Mouse (Mus musculus) forebrain, embryonic 12.5 days (tissue): ENCODE measurements around the gene Slc26a1. TPM values are rescaled to one million over a fixed set of nuclear protein-coding genes. Genes with fewer than 3 reads are reported as not detected.

Experiments used
- ATAC-seq: fragments of 200-750 bp; cut with Nextera tagmentation; 2 replicates; pipeline ENCODE4 v1.8.0; 2017; ENCODE audit warnings: moderate TSS enrichment; ENCODE audit not compliant: low FRiP score
- H3K27ac ChIP-seq: fragments of 300-500 bp; sonication (generic); 2 replicates; pipeline ENCODE4 v1.5.1; 2016; ENCODE audit warnings: mild to moderate bottlenecking
- H3K27me3 ChIP-seq: fragments of 300-500 bp; sonication (generic); 2 replicates; pipeline ENCODE4 v1.6.1; 2016; ENCODE audit warnings: mild to moderate bottlenecking
- H3K36me3 ChIP-seq: fragments of 300-500 bp; sonication (generic); replicated peaks from 2 replicates; pipeline ENCODE4 v1.6.1; 2016; ENCODE audit warnings: mild to moderate bottlenecking
- H3K4me1 ChIP-seq: fragments of 300-500 bp; sonication (generic); 2 replicates; pipeline ENCODE4 v1.6.1; 2016
- H3K4me2 ChIP-seq: fragments of 300-500 bp; sonication (generic); 2 replicates; pipeline ENCODE4 v1.6.1; 2016; ENCODE audit warnings: mild to moderate bottlenecking, moderate library complexity
- H3K4me3 ChIP-seq: fragments of 300-500 bp; sonication (generic); replicated peaks from 2 replicates; pipeline ENCODE4 v1.5.1; 2016; ENCODE audit warnings: mild to moderate bottlenecking
- H3K9ac ChIP-seq: fragments of 300-500 bp; sonication (generic); 2 replicates; pipeline ENCODE4 v1.6.1; 2016; ENCODE audit warnings: mild to moderate bottlenecking
- H3K9me3 ChIP-seq: fragments of 300-500 bp; sonication (generic); 2 replicates; pipeline ENCODE4 v1.6.1; 2016
- WGBS: fragments of 180-500 bp; shearing (Covaris S2); methylation state at CpG from one replicate; pipeline ENCODE4 v1.1.7; 2016; 5-methylcytosine and 5-hydroxymethylcytosine counted together
- polyA plus RNA-seq: library from polyadenylated mRNA; unstranded; fragments of >200 nt; fragmentation: Nextera tagmentation; extraction: Ambion mirVana; gene quantifications from 2 replicates; pipeline ENCODE4 v1.2.1, GENCODE M21; 2016

Slc26a1 gene
- polyA plus RNA-seq, 1 experiment from 2014 or later = 1.2 TPM

DNA sequence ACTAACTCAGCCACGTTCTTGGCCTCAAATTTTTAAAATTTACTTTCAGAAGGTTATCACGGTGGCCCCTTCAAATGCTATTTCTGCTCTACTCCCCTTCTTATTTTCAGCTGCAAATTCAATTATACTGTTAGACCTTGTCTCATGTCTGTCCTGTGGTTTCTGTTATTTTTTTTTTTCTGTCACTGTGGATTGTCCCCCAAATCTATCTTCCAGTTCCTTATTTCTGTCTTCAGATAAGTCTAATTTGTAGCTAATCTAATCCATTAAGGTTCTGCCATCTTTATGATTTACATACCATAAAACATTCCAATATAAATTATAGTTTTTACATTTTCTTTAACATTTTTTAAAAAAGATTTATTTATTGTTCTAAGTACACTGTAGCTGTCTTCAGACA lies 8.0 kb downstream of the Slc26a1 start:
- WGBS = 85% methylated on average over 2 of the region's 2 CpGs
- Histone ChIP-seq H3K9ac (no peak overlapping the region), H3K4me3 (no peak overlapping the region), H3K9me3 (no peaks in the 10 kb centered on the region), H3K27ac (no peak overlapping the region), H3K36me3 (peaks cover 10% of the 10 kb centered on the region), H3K4me2 (no peak overlapping the region), H3K4me1 (peaks cover 16% of the 10 kb centered on the region), H3K27me3 (0 out of 2 replicates have a peak, but pooled peaks cover 4% of the 10 kb centered on the region)
- no peak for ATAC-seq

DNA sequence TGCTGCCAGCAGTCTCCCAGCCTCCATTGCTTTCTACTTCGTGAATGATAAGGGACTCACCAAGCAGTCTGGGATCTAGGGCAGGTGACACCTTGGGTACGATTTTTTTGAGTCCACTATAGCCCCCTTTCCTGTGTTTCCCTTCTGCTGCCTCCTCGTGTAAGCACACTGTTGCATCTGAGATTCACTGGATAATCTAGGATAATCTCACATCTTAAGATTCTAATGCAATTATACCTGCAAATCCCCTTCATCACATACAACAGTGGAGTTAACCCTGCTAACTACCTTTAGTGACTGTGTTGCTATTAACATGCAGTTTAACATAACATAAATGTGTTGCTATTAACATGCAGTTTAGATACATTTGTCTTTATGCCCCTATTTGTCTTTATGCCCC lies 10.3 kb downstream of the Slc26a1 start:
- Histone ChIP-seq H3K27me3 (0 out of 2 replicates have a peak, but pooled peaks cover 4% of the 10 kb centered on the region), H3K27ac (no peak overlapping the region), H3K36me3 (no peaks in the 10 kb centered on the region), H3K9ac (no peak overlapping the region), H3K9me3 (no peaks in the 10 kb centered on the region), H3K4me2 (no peak overlapping the region), H3K4me1 (peaks cover 20% of the 10 kb centered on the region), H3K4me3 (no peak overlapping the region)
- WGBS = 36% methylated on average over 3 of the region's 3 CpGs
- ATAC-seq = no peak

DNA sequence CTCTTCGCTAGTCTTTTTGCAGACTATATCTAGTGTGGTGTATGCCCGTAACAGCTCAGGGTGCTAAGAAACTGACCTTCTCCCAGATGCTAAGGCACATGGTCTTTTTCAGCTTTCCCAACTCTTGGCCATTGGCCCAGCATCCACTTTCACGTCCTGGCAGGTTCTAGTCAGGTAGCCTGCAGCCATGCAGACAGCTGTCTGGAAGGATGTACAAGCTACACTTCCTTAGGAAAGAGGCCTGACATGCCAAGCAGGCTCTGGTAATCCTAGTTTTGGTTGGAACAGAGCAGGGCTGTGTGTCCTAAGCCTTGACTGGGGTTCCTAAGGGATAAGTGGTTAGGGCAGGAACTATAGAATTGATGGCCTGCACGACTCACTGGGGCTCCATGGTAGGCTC lies 12.6 kb downstream of the Slc26a1 start:
- no peak for ATAC-seq
- H3K9ac ChIP-seq = no peak overlapping the region
- 0 out of 2 replicates have a peak, but pooled peaks cover 4% of the 10 kb centered on the region for H3K27me3 ChIP-seq
- 91% methylated on average over 4 of the region's 4 CpGs for WGBS
- H3K4me1 ChIP-seq = peaks cover 23% of the 10 kb centered on the region
- H3K27ac ChIP-seq = no peak overlapping the region
- no peak overlapping the region for H3K4me3 ChIP-seq
- no peaks in the 10 kb centered on the region for H3K36me3 ChIP-seq
- H3K9me3 ChIP-seq = no peaks in the 10 kb centered on the region
- H3K4me2 ChIP-seq = no peak overlapping the region

DNA sequence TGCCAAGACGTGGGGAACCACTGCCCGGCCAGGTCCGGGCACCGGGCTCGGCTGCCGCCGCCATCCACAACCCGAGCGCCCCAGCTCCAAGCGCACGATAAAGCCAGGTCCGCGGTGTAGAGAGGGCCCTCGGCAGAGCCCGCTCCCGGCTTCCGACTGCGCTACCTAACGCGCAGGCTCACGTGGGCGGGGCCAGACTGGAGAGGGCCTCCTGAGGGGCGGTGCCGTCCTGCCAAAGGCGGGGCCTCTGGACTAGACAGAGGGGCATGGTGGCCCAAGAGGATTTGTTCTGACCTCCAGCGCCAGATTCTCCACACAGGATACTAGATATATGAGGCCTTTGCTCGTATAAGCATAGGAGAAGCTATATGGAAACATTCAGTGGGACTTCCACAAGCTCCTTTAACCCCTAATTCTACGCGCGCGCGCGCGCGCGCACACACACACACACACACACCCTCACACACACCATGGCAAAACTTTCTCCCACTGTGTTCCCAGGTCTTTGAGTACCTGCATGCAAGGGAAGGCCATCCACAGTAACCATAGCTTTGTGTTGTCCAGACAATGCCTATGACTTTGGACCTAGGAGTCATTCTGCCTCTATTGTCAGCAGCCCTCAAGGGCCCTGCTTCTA lies 14.6 kb downstream of the Slc26a1 start:
- ATAC-seq = peak; percentile 100
- peak overlapping the region; percentile 79 for H3K4me2 ChIP-seq
- H3K4me3 ChIP-seq = peak overlapping the region; percentile 85
- 0 out of 2 replicates have a peak, but pooled peaks cover 4% of the 10 kb centered on the region for H3K27me3 ChIP-seq
- peaks cover 13% of the 10 kb centered on the region for H3K36me3 ChIP-seq
- 15% methylated on average over 36 of the region's 36 CpGs for WGBS
- no peaks in the 10 kb centered on the region for H3K9me3 ChIP-seq
- no peak overlapping the region for H3K27ac ChIP-seq
- peak overlapping the region; percentile 93 for H3K9ac ChIP-seq
- H3K4me1 ChIP-seq = peaks cover 23% of the 10 kb centered on the region

- H3K27ac ChIP-seq = no peak within 1 kb of the TSS
- H3K4me1 ChIP-seq = peaks cover 23% of the 10 kb centered on the region
- H3K36me3 ChIP-seq = peaks cover 21% of the 10 kb centered on the region
- H3K4me3 ChIP-seq = peak within 1 kb of the TSS; percentile 85
- H3K9ac ChIP-seq = peak within 1 kb of the TSS; percentile 93
- peak within 1 kb of the TSS; percentile 79 for H3K4me2 ChIP-seq
- H3K27me3 ChIP-seq = 0 out of 2 replicates have a peak, but pooled peaks cover 4% of the 10 kb centered on the region
- H3K9me3 ChIP-seq = no peaks in the 10 kb centered on the region
- 10% methylated on average over 24 of the region's 24 CpGs for WGBS
- ATAC-seq = peak; percentile 7; the same call in 1 of the 2 replicates
Observed at GRCm38 (mm10) chr5:108659698-108660631, 15.4 kb downstream of the Slc26a1 start, which contains the start of gene Idua. TSS of gene Idua (plus strand) at chr5:108660331.

GRCm38 (mm10) chr5:108658611-108659010 lies 16.8 kb downstream of the Slc26a1 start:
- peaks cover 35% of the 10 kb centered on the region for H3K36me3 ChIP-seq
- H3K4me3 ChIP-seq = no peak overlapping the region
- H3K9me3 ChIP-seq = no peaks in the 10 kb centered on the region
- 0 out of 2 replicates have a peak, but pooled peaks cover 4% of the 10 kb centered on the region for H3K27me3 ChIP-seq
- no peak overlapping the region for H3K27ac ChIP-seq
- H3K4me2 ChIP-seq = no peak overlapping the region
- peaks cover 23% of the 10 kb centered on the region for H3K4me1 ChIP-seq
- no peak overlapping the region for H3K9ac ChIP-seq
- ATAC-seq = no peak
- WGBS = 83% methylated on average over 1 of the region's 1 CpGs

GRCm38 (mm10) chr5:108657406-108657805 lies 18.0 kb downstream of the Slc26a1 start:
- H3K27ac ChIP-seq = no peak overlapping the region
- H3K4me1 ChIP-seq = peaks cover 23% of the 10 kb centered on the region
- no peak overlapping the region for H3K4me3 ChIP-seq
- ATAC-seq = no peak
- H3K27me3 ChIP-seq = no peaks in the 10 kb centered on the region
- H3K9ac ChIP-seq = no peak overlapping the region
- H3K9me3 ChIP-seq = no peaks in the 10 kb centered on the region
- H3K36me3 ChIP-seq = peaks cover 47% of the 10 kb centered on the region
- WGBS = 84% methylated on average over 5 of the region's 5 CpGs
- no peak overlapping the region for H3K4me2 ChIP-seq

DNA sequence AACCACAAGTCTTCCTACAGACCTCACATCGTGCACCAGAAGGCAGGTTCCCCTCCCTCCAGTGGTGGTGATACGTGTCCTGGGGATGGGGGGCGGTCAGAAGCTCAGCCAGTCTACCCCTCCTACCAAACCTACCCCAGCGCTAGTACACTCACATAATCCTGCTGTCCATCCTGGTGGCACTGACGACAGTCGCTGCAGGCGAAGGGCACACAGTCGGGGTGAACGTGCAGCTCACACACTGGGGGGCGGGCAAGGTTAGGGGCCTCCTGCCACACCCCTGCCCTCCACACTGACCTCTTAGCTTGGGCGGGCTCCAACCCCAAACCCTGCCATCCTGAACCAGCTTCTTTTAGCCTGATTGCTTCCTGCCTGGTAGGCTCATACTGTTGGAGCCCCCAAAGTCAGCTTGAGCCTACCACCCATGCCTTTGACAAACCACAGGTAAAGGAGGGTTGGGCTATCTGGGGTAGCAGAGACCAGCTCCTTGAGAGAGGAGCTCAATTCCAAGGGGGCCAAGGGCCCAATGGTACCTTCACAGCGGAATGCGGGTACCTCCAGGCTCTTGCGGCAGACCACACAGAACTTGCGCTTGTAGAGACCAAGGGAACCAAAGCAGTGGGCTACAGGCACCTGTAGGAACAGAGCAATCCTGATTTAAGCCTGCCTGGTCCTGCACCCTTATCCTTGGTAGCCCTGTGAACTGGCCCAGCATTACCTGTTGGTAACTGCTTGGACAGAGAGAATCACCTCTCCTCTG lies 19.3 kb downstream of the Slc26a1 start:
- H3K36me3 ChIP-seq = peaks cover 55% of the 10 kb centered on the region
- 89% methylated on average over 15 of the region's 15 CpGs for WGBS
- H3K4me3 ChIP-seq = no peak overlapping the region
- peaks cover 23% of the 10 kb centered on the region for H3K4me1 ChIP-seq
- no peak for ATAC-seq
- H3K9me3 ChIP-seq = no peaks in the 10 kb centered on the region
- no peak overlapping the region for H3K9ac ChIP-seq
- no peak overlapping the region for H3K4me2 ChIP-seq
- H3K27ac ChIP-seq = no peak overlapping the region
- H3K27me3 ChIP-seq = no peaks in the 10 kb centered on the region

GRCm38 (mm10) chr5:108655381-108655780 lies 20.0 kb downstream of the Slc26a1 start:
- ATAC-seq = no peak
- H3K27me3 ChIP-seq = no peaks in the 10 kb centered on the region
- H3K4me3 ChIP-seq = no peak overlapping the region
- H3K4me1 ChIP-seq = peaks cover 19% of the 10 kb centered on the region
- 96% methylated on average over 9 of the region's 9 CpGs for WGBS
- H3K4me2 ChIP-seq = no peak overlapping the region
- no peak overlapping the region for H3K9ac ChIP-seq
- no peaks in the 10 kb centered on the region for H3K9me3 ChIP-seq
- H3K36me3 ChIP-seq = peaks cover 62% of the 10 kb centered on the region
- H3K27ac ChIP-seq = no peak overlapping the region

DNA sequence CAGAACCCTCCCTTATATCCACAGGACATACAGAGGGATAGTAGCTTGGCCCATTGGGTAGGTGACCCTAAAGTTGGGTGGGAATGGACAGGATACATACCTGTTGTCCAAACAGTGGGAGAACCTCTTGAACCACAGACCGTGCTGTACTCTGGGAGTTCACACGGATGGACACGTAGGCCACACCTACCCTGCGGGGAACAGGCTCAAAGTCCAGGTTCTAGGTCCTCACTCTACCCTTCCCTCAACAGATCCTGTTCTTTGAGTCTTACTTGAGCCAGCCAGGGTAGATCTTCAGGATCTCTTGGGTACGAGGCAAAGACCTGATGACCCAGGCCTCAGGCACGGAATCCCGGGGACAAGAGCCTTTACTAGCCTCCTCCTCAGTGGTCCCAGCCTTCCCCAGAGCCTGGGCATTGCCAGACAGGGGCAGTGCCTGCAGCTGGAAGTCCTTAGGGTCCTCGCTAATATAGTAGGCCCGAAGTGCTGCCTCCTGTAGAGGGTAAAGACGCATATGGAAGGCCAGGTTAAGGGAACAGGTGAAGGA lies 20.9 kb downstream of the Slc26a1 start:
- Histone ChIP-seq H3K9me3 (no peaks in the 10 kb centered on the region), H3K4me2 (no peak overlapping the region), H3K4me3 (no peak overlapping the region), H3K27me3 (no peaks in the 10 kb centered on the region), H3K36me3 (peaks cover 70% of the 10 kb centered on the region), H3K9ac (no peak overlapping the region), H3K27ac (no peak overlapping the region), H3K4me1 (peaks cover 12% of the 10 kb centered on the region)
- WGBS = 95% methylated on average over 10 of the region's 10 CpGs
- ATAC-seq = no peak

DNA sequence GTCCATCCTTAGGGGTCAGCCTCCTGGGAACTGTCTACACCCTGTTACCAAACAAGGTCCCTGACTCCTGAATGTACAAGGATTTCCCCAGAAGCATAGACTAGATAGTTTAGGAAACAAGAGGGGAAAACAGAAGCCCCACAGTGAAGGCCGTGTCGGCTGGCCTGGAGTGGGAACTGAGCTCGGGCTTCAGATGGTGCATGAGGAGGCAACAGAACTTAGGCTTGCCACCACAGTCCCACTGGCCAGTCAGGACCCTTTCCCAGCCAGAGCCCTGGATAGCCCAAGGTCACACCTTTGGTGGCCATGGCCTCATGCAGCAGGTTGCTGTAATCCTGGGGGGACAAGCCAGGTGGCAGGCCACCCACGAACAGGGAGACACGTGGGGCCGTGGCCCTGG lies 22.0 kb downstream of the Slc26a1 start:
- Histone ChIP-seq H3K9ac (no peak overlapping the region), H3K27ac (no peak overlapping the region), H3K4me1 (0 out of 2 replicates have a peak, but pooled peaks cover under 1% of the 10 kb centered on the region), H3K4me3 (no peak overlapping the region), H3K4me2 (no peak overlapping the region), H3K9me3 (no peaks in the 10 kb centered on the region), H3K27me3 (no peaks in the 10 kb centered on the region), H3K36me3 (peaks cover 81% of the 10 kb centered on the region)
- 91% methylated on average over 6 of the region's 6 CpGs for WGBS
- no peak for ATAC-seq

GRCm38 (mm10) chr5:108651823-108652222 lies 23.5 kb downstream of the Slc26a1 start:
- Histone ChIP-seq H3K4me2 (no peak overlapping the region), H3K36me3 (peaks cover 85% of the 10 kb centered on the region), H3K27me3 (no peaks in the 10 kb centered on the region), H3K4me1 (no peaks in the 10 kb centered on the region), H3K9ac (no peak overlapping the region), H3K27ac (no peak overlapping the region), H3K9me3 (no peaks in the 10 kb centered on the region), H3K4me3 (no peak overlapping the region)
- ATAC-seq = no peak
- 76% methylated on average over 1 of the region's 1 CpGs for WGBS
